Mouse (Mus musculus) layer of hippocampus, postnatal 25 days (tissue): ENCODE results near the gene Oxa1l. TPM values are rescaled to one million over a fixed set of nuclear protein-coding genes. Genes with fewer than 3 reads are reported as not detected.
"Not testable (repeated sequence)": the region's sequence is repeated elsewhere in the genome, so short reads cannot be mapped to it uniquely, and the experiment has no call there.

ENCODE experiments used
- DNase-seq, 2 experiments: peaks; one replicate each; pipeline ENCODE4 v3.0.0; 2022; ENCODE audit warnings: mixed read lengths in 2 of 2, low spot score in 1 of 2; ENCODE audit errors: extremely low spot score in 1 of 2
- total RNA-seq, 2 experiments: library from RNA; stranded (reverse); gene quantifications; 2 replicates each; pipeline ENCODE4 v1.2.3; 2021

Oxa1l gene
- 10 to 100 TPM; 50.1 to 57.6 TPM for total RNA-seq

- DNase-seq, result peak; percentile 96 to 98
These were observed at the start of gene Oxa1l for GRCm38 (mm10) chr14:54360577-54361340. TSS of gene Oxa1l (plus strand) at chr14:54360834.

- no peak for DNase-seq
These were observed 48.9 kb upstream of the Oxa1l start for GRCm38 (mm10) chr14:54311763-54312162.

GRCm38 (mm10) chr14:54321556-54322376, 38.9 kb upstream of the Oxa1l start:
- no peak for DNase-seq

- DNase-seq, result no peak
These were observed 36.1 kb upstream of the Oxa1l start for GRCm38 (mm10) chr14:54324486-54324885.

GRCm38 (mm10) chr14:54328548-54328947, 32.1 kb upstream of the Oxa1l start:
- no peak for DNase-seq

- no peak for DNase-seq
These were observed 31.4 kb upstream of the Oxa1l start for GRCm38 (mm10) chr14:54329201-54329600.

- DNase-seq, result no peak
These were observed 29.5 kb upstream of the Oxa1l start for GRCm38 (mm10) chr14:54331178-54331577.

GRCm38 (mm10) chr14:54332176-54333074, 28.2 kb upstream of the Oxa1l start:
- no peak for DNase-seq

- DNase-seq, result no peak
These were observed 27.0 kb upstream of the Oxa1l start for GRCm38 (mm10) chr14:54333452-54334189.

GRCm38 (mm10) chr14:54340836-54341235, 19.8 kb upstream of the Oxa1l start:
- DNase-seq, result no peak

GRCm38 (mm10) chr14:54341807-54342206, 18.8 kb upstream of the Oxa1l start:
- DNase-seq, result not testable (repeated sequence)

- DNase-seq, result not testable (repeated sequence)
These were observed 9.7 kb upstream of the Oxa1l start for GRCm38 (mm10) chr14:54350773-54351541.

- no peak for DNase-seq
These were observed 8.3 kb upstream of the Oxa1l start for GRCm38 (mm10) chr14:54352314-54352713.

- no peak for DNase-seq
These were observed 6.2 kb upstream of the Oxa1l start for GRCm38 (mm10) chr14:54354406-54354805.

- DNase-seq, result no peak
These were observed 2.5 kb downstream of the Oxa1l start for GRCm38 (mm10) chr14:54363156-54363555.

GRCm38 (mm10) chr14:54365026-54365645, 4.5 kb downstream of the Oxa1l start:
- no peak for DNase-seq

- no peak for DNase-seq
These were observed 5.9 kb downstream of the Oxa1l start for GRCm38 (mm10) chr14:54366581-54366980.

GRCm38 (mm10) chr14:54367429-54368060, 6.9 kb downstream of the Oxa1l start:
- DNase-seq, result no peak
